Mouse (Mus musculus) E14TG2a.4 (cell line): ENCODE results near the gene Rnft2.

Source experiments
- CTCF ChIP-seq: conservative IDR thresholded peaks from 2 replicates; pipeline ENCODE4 v1.5.1; 2014; ENCODE audit warnings: low read length
- NANOG ChIP-seq: IDR thresholded peaks from 2 replicates; pipeline ENCODE4 v1.6.1; 2014; ENCODE audit warnings: borderline replicate concordance, low read length, mixed read lengths
- POU5F1 ChIP-seq: IDR thresholded peaks from 2 replicates; pipeline ENCODE4 v1.6.1; 2014; ENCODE audit warnings: low read length, borderline replicate concordance

DNA sequence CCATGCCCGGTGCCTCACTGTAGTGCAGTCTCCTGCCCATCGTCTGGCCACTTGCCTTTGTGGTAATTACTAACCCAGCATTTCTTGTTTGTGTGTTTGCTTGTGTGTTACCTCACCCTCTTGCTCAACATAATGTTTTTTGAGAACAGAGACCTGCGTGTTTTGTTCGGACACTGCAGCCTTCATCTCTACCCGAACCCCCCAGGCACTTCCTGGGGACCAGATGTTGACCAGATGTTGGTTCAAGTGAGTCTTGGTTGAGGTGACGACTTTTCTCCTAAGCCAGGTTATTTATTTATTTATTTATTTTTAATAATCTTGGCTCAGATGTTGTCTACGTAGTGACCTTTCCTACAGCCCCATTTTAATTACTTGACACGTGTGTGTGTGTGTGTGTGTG is 2.5 kb upstream of the Rnft2 start:
- TF ChIP-seq CTCF: no peak
- no peak for TF ChIP-seq POU5F1
- TF ChIP-seq NANOG: no peak
